Mouse (Mus musculus): ENCODE data around the gene Taf4. TPM values are rescaled to one million over a fixed set of nuclear protein-coding genes. Genes with fewer than 3 reads are reported as not detected.
A peak's percentile ranks its signal among the peaks of the same experiment; 100 is the strongest.

Taf4 gene
- polyA plus RNA-seq, 1 experiment from 2014 or later, result 1.6 TPM

GRCm38 (mm10) chr2:179989098-179989497 lies 12.7 kb upstream of the Taf4 start:
- no peak for ATAC-seq (ENCODE audit: low read depth)
- H3K36me3 ChIP-seq (ENCODE audit: control insufficient read depth, insufficient read depth), result no peaks in the 10 kb centered on the region
- no peak overlapping the region for H3K9ac ChIP-seq (ENCODE audit: low read depth, low read length)
- WGBS (ENCODE audit: insufficient replicate concordance), result 56% methylated on average over 1 of the region's 1 CpGs
- no peaks in the 10 kb centered on the region for H3K27me3 ChIP-seq (ENCODE audit: control insufficient read depth, insufficient read depth, low read depth, low read length)
- no peaks in the 10 kb centered on the region for H3K9me3 ChIP-seq (replicated peaks; ENCODE audit: control insufficient read depth, low read length)
- H3K4me3 ChIP-seq (ENCODE audit: low read depth, low read length), result no peak overlapping the region
- no peaks in the 10 kb centered on the region for H3K4me1 ChIP-seq (ENCODE audit: control insufficient read depth, low read depth, low read length)
- H3K27ac ChIP-seq (ENCODE audit: low read length), result no peak overlapping the region
- H3K4me2 ChIP-seq (ENCODE audit: low read depth, low read length), result no peak overlapping the region

- no peak overlapping the region for H3K4me3 ChIP-seq (ENCODE audit: low read depth, low read length)
- no peak overlapping the region for H3K27ac ChIP-seq (ENCODE audit: low read length)
- no peak for ATAC-seq (ENCODE audit: low read depth)
- 59% methylated on average over 10 of the region's 10 CpGs for WGBS (ENCODE audit: insufficient replicate concordance)
- no peaks in the 10 kb centered on the region for H3K4me1 ChIP-seq (ENCODE audit: control insufficient read depth, low read depth, low read length)
- no peak overlapping the region for H3K4me2 ChIP-seq (ENCODE audit: low read depth, low read length)
- H3K9me3 ChIP-seq (replicated peaks; ENCODE audit: control insufficient read depth, low read length), result no peaks in the 10 kb centered on the region
- H3K27me3 ChIP-seq (ENCODE audit: control insufficient read depth, insufficient read depth, low read depth, low read length), result no peaks in the 10 kb centered on the region
- H3K9ac ChIP-seq (ENCODE audit: low read depth, low read length), result no peak overlapping the region
- no peaks in the 10 kb centered on the region for H3K36me3 ChIP-seq (ENCODE audit: control insufficient read depth, insufficient read depth)
These were observed 10.1 kb upstream of the Taf4 start for GRCm38 (mm10) chr2:179986437-179987022.

GRCm38 (mm10) chr2:179985695-179986094 lies 9.2 kb upstream of the Taf4 start:
- H3K4me1 ChIP-seq (ENCODE audit: control insufficient read depth, low read depth, low read length), result no peaks in the 10 kb centered on the region
- H3K4me3 ChIP-seq (ENCODE audit: low read depth, low read length), result no peak overlapping the region
- no peak overlapping the region for H3K27ac ChIP-seq (ENCODE audit: low read length)
- no peaks in the 10 kb centered on the region for H3K27me3 ChIP-seq (ENCODE audit: control insufficient read depth, insufficient read depth, low read depth, low read length)
- no peak overlapping the region for H3K4me2 ChIP-seq (ENCODE audit: low read depth, low read length)
- 60% methylated on average over 1 of the region's 1 CpGs for WGBS (ENCODE audit: insufficient replicate concordance)
- no peaks in the 10 kb centered on the region for H3K9me3 ChIP-seq (replicated peaks; ENCODE audit: control insufficient read depth, low read length)
- ATAC-seq (ENCODE audit: low read depth), result no peak
- H3K36me3 ChIP-seq (ENCODE audit: control insufficient read depth, insufficient read depth), result no peaks in the 10 kb centered on the region
- H3K9ac ChIP-seq (ENCODE audit: low read depth, low read length), result no peak overlapping the region

GRCm38 (mm10) chr2:179984830-179985229 lies 8.4 kb upstream of the Taf4 start:
- Histone ChIP-seq H3K36me3 (ENCODE audit: control insufficient read depth, insufficient read depth) (no peaks in the 10 kb centered on the region), H3K4me3 (ENCODE audit: low read depth, low read length) (no peak overlapping the region), H3K27ac (ENCODE audit: low read length) (no peak overlapping the region), H3K9ac (ENCODE audit: low read depth, low read length) (no peak overlapping the region), H3K27me3 (ENCODE audit: control insufficient read depth, insufficient read depth, low read depth, low read length) (no peaks in the 10 kb centered on the region), H3K9me3 (replicated peaks; ENCODE audit: control insufficient read depth, low read length) (no peaks in the 10 kb centered on the region), H3K4me2 (ENCODE audit: low read depth, low read length) (no peak overlapping the region), H3K4me1 (ENCODE audit: control insufficient read depth, low read depth, low read length) (no peaks in the 10 kb centered on the region)
- ATAC-seq (ENCODE audit: low read depth), result no peak
- WGBS (ENCODE audit: insufficient replicate concordance), result 47% methylated on average over 7 of the region's 7 CpGs

DNA sequence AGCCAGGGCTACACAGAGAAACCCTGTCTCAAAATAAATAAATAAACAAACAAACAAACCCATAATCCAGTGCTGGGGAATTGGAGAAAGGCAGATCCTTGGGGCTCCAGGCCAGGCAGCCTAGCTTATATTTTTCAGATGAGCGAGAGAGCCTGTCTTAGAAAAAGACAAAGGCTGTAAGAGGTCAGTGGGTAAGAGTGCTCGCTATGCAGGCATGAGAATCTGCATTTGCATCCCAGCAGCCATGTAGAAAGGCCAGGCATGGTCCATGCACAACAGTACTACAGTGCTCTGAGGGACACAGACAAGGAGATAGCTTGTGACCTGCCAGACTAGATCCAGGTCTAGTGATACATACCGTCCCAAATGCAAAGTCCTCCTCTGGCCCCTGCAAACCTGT lies 6.3 kb upstream of the Taf4 start:
- no peak overlapping the region for H3K9ac ChIP-seq (ENCODE audit: low read depth, low read length)
- no peak overlapping the region for H3K27ac ChIP-seq (ENCODE audit: low read length)
- no peaks in the 10 kb centered on the region for H3K9me3 ChIP-seq (replicated peaks; ENCODE audit: control insufficient read depth, low read length)
- no peaks in the 10 kb centered on the region for H3K27me3 ChIP-seq (ENCODE audit: control insufficient read depth, insufficient read depth, low read depth, low read length)
- peaks cover 1% of the 10 kb centered on the region for H3K4me1 ChIP-seq (ENCODE audit: control insufficient read depth, low read depth, low read length)
- ATAC-seq (ENCODE audit: low read depth), result no peak
- no peak overlapping the region for H3K4me2 ChIP-seq (ENCODE audit: low read depth, low read length)
- no peak overlapping the region for H3K4me3 ChIP-seq (ENCODE audit: low read depth, low read length)
- 66% methylated on average over 3 of the region's 3 CpGs for WGBS (ENCODE audit: insufficient replicate concordance)
- no peaks in the 10 kb centered on the region for H3K36me3 ChIP-seq (ENCODE audit: control insufficient read depth, insufficient read depth)

GRCm38 (mm10) chr2:179980616-179981015 lies 4.2 kb upstream of the Taf4 start:
- Histone ChIP-seq H3K27me3 (ENCODE audit: control insufficient read depth, insufficient read depth, low read depth, low read length) (no peaks in the 10 kb centered on the region), H3K4me1 (ENCODE audit: control insufficient read depth, low read depth, low read length) (peaks cover 6% of the 10 kb centered on the region), H3K36me3 (ENCODE audit: control insufficient read depth, insufficient read depth) (no peaks in the 10 kb centered on the region), H3K9me3 (replicated peaks; ENCODE audit: control insufficient read depth, low read length) (no peaks in the 10 kb centered on the region), H3K9ac (ENCODE audit: low read depth, low read length) (no peak overlapping the region), H3K27ac (ENCODE audit: low read length) (no peak overlapping the region), H3K4me3 (ENCODE audit: low read depth, low read length) (no peak overlapping the region), H3K4me2 (ENCODE audit: low read depth, low read length) (no peak overlapping the region)
- WGBS (ENCODE audit: insufficient replicate concordance), result 50% methylated on average over 4 of the region's 4 CpGs
- no peak for ATAC-seq (ENCODE audit: low read depth)

DNA sequence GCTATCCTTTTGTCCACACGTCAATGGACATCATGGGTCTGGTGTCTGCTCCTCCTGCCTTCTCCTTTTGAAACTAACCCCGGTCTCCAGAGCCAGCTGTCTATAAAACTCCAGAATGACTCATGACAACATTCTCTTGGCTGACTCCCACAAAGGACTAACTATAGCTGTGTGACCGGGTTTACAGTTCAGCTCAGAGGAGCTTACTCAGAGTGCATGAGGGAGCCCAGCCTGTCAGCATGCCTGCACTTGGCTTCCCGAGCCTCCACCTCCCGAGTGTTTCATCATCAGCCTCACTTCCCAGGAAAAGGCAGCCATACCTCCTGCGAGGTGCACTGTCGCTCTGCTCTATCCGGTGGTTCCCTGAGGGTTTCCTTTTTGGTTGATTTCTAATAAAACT lies 3.4 kb upstream of the Taf4 start:
- Histone ChIP-seq H3K36me3 (ENCODE audit: control insufficient read depth, insufficient read depth) (no peaks in the 10 kb centered on the region), H3K27ac (ENCODE audit: low read length) (no peak overlapping the region), H3K9me3 (replicated peaks; ENCODE audit: control insufficient read depth, low read length) (no peaks in the 10 kb centered on the region), H3K4me2 (ENCODE audit: low read depth, low read length) (no peak overlapping the region), H3K27me3 (ENCODE audit: control insufficient read depth, insufficient read depth, low read depth, low read length) (no peaks in the 10 kb centered on the region), H3K4me1 (ENCODE audit: control insufficient read depth, low read depth, low read length) (peaks cover 11% of the 10 kb centered on the region), H3K9ac (ENCODE audit: low read depth, low read length) (no peak overlapping the region), H3K4me3 (ENCODE audit: low read depth, low read length) (no peak overlapping the region)
- no peak for ATAC-seq (ENCODE audit: low read depth)
- WGBS (ENCODE audit: insufficient replicate concordance), result 58% methylated on average over 8 of the region's 8 CpGs

- ATAC-seq (ENCODE audit: low read depth), result no peak
- Histone ChIP-seq H3K36me3 (ENCODE audit: control insufficient read depth, insufficient read depth) (no peaks in the 10 kb centered on the region), H3K4me1 (ENCODE audit: control insufficient read depth, low read depth, low read length) (peaks cover 27% of the 10 kb centered on the region), H3K4me2 (ENCODE audit: low read depth, low read length) (no peak overlapping the region), H3K9me3 (replicated peaks; ENCODE audit: control insufficient read depth, low read length) (no peaks in the 10 kb centered on the region), H3K4me3 (ENCODE audit: low read depth, low read length) (no peak overlapping the region), H3K9ac (ENCODE audit: low read depth, low read length) (no peak overlapping the region), H3K27ac (ENCODE audit: low read length) (no peak overlapping the region), H3K27me3 (ENCODE audit: control insufficient read depth, insufficient read depth, low read depth, low read length) (no peaks in the 10 kb centered on the region)
- 65% methylated on average over 3 of the region's 3 CpGs for WGBS (ENCODE audit: insufficient replicate concordance)
These were observed 1.8 kb upstream of the Taf4 start for GRCm38 (mm10) chr2:179978250-179978649.

DNA sequence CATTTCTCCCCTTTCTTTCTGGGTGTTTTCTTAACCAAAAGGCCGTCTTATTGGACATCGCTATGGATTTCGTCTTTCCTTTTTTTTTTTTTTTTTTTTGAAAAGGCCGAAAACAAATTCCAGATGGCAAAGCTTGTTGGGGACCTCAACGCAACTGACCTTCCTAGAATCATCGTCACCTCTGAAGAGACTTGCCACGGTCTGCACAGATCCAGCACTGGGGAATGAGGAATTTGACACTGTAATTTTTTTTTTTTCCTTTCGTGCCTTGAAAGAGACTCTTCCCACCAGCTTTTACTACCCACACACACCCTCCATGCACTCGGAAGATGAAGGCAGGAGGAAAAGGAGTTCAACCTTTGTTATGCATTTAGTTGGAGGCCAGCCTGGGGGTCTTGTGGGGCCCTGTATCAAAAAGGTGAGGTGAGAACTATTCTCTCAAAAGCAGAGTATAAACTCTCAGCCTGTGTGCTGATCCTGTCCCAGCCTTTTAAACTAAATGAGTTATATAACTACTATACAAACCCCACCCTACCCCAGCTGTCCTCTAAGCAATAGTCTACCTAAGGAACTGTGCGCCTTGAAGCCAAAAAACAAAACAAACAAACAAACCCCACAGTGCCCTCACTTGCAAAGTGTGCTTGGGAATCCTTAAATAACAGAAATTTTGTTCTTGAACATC lies 1.0 kb upstream of the Taf4 start:
- Histone ChIP-seq H3K36me3 (ENCODE audit: control insufficient read depth, insufficient read depth) (no peaks in the 10 kb centered on the region), H3K4me3 (ENCODE audit: low read depth, low read length) (peak overlapping the region; percentile 90), H3K4me1 (ENCODE audit: control insufficient read depth, low read depth, low read length) (peaks cover 34% of the 10 kb centered on the region), H3K4me2 (ENCODE audit: low read depth, low read length) (peak overlapping the region; percentile 78), H3K9ac (ENCODE audit: low read depth, low read length) (peak overlapping the region; percentile 98), H3K27ac (ENCODE audit: low read length) (peak overlapping the region; percentile 93), H3K27me3 (ENCODE audit: control insufficient read depth, insufficient read depth, low read depth, low read length) (no peaks in the 10 kb centered on the region), H3K9me3 (replicated peaks; ENCODE audit: control insufficient read depth, low read length) (no peaks in the 10 kb centered on the region)
- WGBS (ENCODE audit: insufficient replicate concordance), result 16% methylated on average over 10 of the region's 10 CpGs
- ATAC-seq (ENCODE audit: low read depth), result no peak

All from liver, embryonic 16.5 days (tissue).